Mouse (Mus musculus) lung, postnatal 36 days (tissue): Measurements from ENCODE around the gene Fam133b.
A peak's percentile ranks its signal among the peaks of the same experiment; 100 is the strongest.

Source experiments
- DNase-seq: peaks from one replicate; pipeline ENCODE4 v3.0.0; 2022; ENCODE audit warnings: mixed read lengths

Gene Fam133b

GRCm38 (mm10) chr5:3543629-3544479, at the start of gene Fam133b:
Fam133b (plus strand) TSS chr5:3543833.
- DNase-seq, result peak; percentile 96

- DNase-seq, result no peak
Observed at GRCm38 (mm10) chr5:3493968-3494367, 49.7 kb upstream of the Fam133b start.

GRCm38 (mm10) chr5:3494452-3495187, 49.0 kb upstream of the Fam133b start:
- DNase-seq, result peak; percentile 42

GRCm38 (mm10) chr5:3497505-3497925, 46.1 kb upstream of the Fam133b start:
- DNase-seq, result no peak

- no peak for DNase-seq
Observed at GRCm38 (mm10) chr5:3500298-3500697, 43.3 kb upstream of the Fam133b start.

- DNase-seq, result no peak
Observed at GRCm38 (mm10) chr5:3500957-3501563, 42.6 kb upstream of the Fam133b start.

GRCm38 (mm10) chr5:3501564-3502001, 42.0 kb upstream of the Fam133b start:
- DNase-seq, result peak; percentile 57

- DNase-seq, result peak; percentile 93
Observed at GRCm38 (mm10) chr5:3502610-3503350, 40.9 kb upstream of the Fam133b start.

GRCm38 (mm10) chr5:3503373-3503772, 40.3 kb upstream of the Fam133b start:
- DNase-seq, result no peak

- DNase-seq, result no peak
Observed at GRCm38 (mm10) chr5:3503836-3504323, 39.8 kb upstream of the Fam133b start.

GRCm38 (mm10) chr5:3504453-3504852, 39.2 kb upstream of the Fam133b start:
- DNase-seq, result no peak

GRCm38 (mm10) chr5:3505553-3505952, 38.1 kb upstream of the Fam133b start:
- DNase-seq, result no peak

- no peak for DNase-seq
Observed at GRCm38 (mm10) chr5:3508480-3509381, 34.9 kb upstream of the Fam133b start.

- DNase-seq, result no peak
Observed at GRCm38 (mm10) chr5:3509503-3509902, 34.1 kb upstream of the Fam133b start.

GRCm38 (mm10) chr5:3511097-3511795, 32.4 kb upstream of the Fam133b start:
- no peak for DNase-seq

GRCm38 (mm10) chr5:3512584-3512983, 31.0 kb upstream of the Fam133b start:
- peak; percentile 38 for DNase-seq

- peak; percentile 25 for DNase-seq
Observed at GRCm38 (mm10) chr5:3514901-3515311, 28.7 kb upstream of the Fam133b start.

- no peak for DNase-seq
Observed at GRCm38 (mm10) chr5:3515477-3515876, 28.2 kb upstream of the Fam133b start.

GRCm38 (mm10) chr5:3516481-3517075, 27.1 kb upstream of the Fam133b start:
- DNase-seq, result peak; percentile 77
